Mouse (Mus musculus) kidney, embryonic 14.5 days (tissue): ENCODE measurements around the gene Ncapd3. TPM values are rescaled to one million over a fixed set of nuclear protein-coding genes. Genes with fewer than 3 reads are reported as not detected.

Source experiments
- polyA plus RNA-seq: library from polyadenylated mRNA; unstranded; fragments of >200 nt; fragmentation: Nextera tagmentation; extraction: Ambion mirVana; gene quantifications from 2 replicates; pipeline ENCODE4 v1.2.1, GENCODE M21; 2014

Ncapd3 gene
- polyA plus RNA-seq, 1 experiment from 2014 or later: 41.3 TPM

Other genes starting within 250 kb of the Ncapd3 start
- 23.9 and 36.7 TPM in 2 replicates for gene Glb1l2, start 223.7 kb upstream of the Ncapd3 start, polyA plus RNA-seq
- gene Glb1l3, start 169.3 kb upstream of the Ncapd3 start, polyA plus RNA-seq: not detected in 2 replicates
- gene Gm1110, start 107.1 kb upstream of the Ncapd3 start, polyA plus RNA-seq: not detected in 2 replicates
- 36.2 and 40.6 TPM in 2 replicates for gene Acad8, start 30.6 kb upstream of the Ncapd3 start, polyA plus RNA-seq
- gene Thyn1, start 30.5 kb upstream of the Ncapd3 start, polyA plus RNA-seq: 173 and 224 TPM in 2 replicates
- gene Vps26b, start 110 bp upstream of the Ncapd3 start, polyA plus RNA-seq: 24.1 and 42.3 TPM in 2 replicates
- 75.1 and 78.3 TPM in 2 replicates for gene Jam3, start 125.2 kb downstream of the Ncapd3 start, polyA plus RNA-seq